Mouse (Mus musculus) liver, postnatal 0 days (tissue): Measurements from ENCODE around the gene Zfp420. TPM values are rescaled to one million over a fixed set of nuclear protein-coding genes. Genes with fewer than 3 reads are reported as not detected.

Experiments
- ATAC-seq: fragments of 200-750 bp; cut with Nextera tagmentation; 2 replicates; pipeline ENCODE4 v1.8.0; 2017; ENCODE audit warnings: mild to moderate bottlenecking, moderate library complexity
- DNase-seq: peaks from one replicate; pipeline ENCODE4 v3.0.0-alpha.2; 2016
- H3K27ac ChIP-seq: fragments of 300-500 bp; sonication (generic); 2 replicates; pipeline ENCODE4 v1.5.1; 2014; ENCODE audit warnings: antibody characterized with exemption, moderate library complexity, mild to moderate bottlenecking, low read depth
- H3K27me3 ChIP-seq: fragments of 300-500 bp; sonication (generic); 2 replicates; pipeline ENCODE4 v1.6.1; 2014; ENCODE audit warnings: low read length, control low read depth, mixed read lengths; ENCODE audit not compliant: insufficient read depth
- H3K36me3 ChIP-seq: fragments of 300-500 bp; sonication (generic); replicated peaks from 2 replicates; pipeline ENCODE4 v1.6.1; 2014; ENCODE audit warnings: mild to moderate bottlenecking, control low read depth, low read length, moderate library complexity, mixed read lengths; ENCODE audit not compliant: insufficient read depth
- H3K4me1 ChIP-seq: fragments of 300-500 bp; sonication (generic); 2 replicates; pipeline ENCODE4 v1.6.1; 2014; ENCODE audit warnings: antibody characterized with exemption, mild to moderate bottlenecking, control low read depth; ENCODE audit not compliant: insufficient read depth
- H3K4me2 ChIP-seq: fragments of 300-500 bp; sonication (generic); 2 replicates; pipeline ENCODE4 v1.6.1; 2014; ENCODE audit warnings: low read depth, mild to moderate bottlenecking, low read length, moderate library complexity, mixed read lengths
- H3K4me3 ChIP-seq: fragments of 300-500 bp; sonication (generic); 2 replicates; pipeline ENCODE4 v1.5.1; 2014; ENCODE audit warnings: low read depth, low read length
- H3K9ac ChIP-seq: fragments of 300-500 bp; sonication (generic); replicated peaks from 2 replicates; pipeline ENCODE4 v1.6.1; 2014; ENCODE audit warnings: mild to moderate bottlenecking, moderate library complexity
- H3K9me3 ChIP-seq: fragments of 300-500 bp; sonication (generic); 2 replicates; pipeline ENCODE4 v1.6.1; 2016; ENCODE audit warnings: mild to moderate bottlenecking, control low read depth, low read length, mixed read lengths
- CTCF ChIP-seq: sonication (generic); IDR thresholded peaks from 2 replicates; pipeline ENCODE4 v1.5.1; 2016; ENCODE audit warnings: antibody characterized with exemption, low read depth
- EP300 ChIP-seq: IDR thresholded peaks from 2 replicates; pipeline ENCODE4 v1.6.1; 2016; ENCODE audit warnings: antibody characterized with exemption, low read depth, mild to moderate bottlenecking
- WGBS: fragments of 180-500 bp; shearing (Covaris S2); extraction: QIAGEN DNeasy Blood & Tissue Kit; methylation state at CpG from one replicate; pipeline ENCODE4 v1.1.7; 2014; ENCODE audit not compliant: insufficient replicate concordance; 5-methylcytosine and 5-hydroxymethylcytosine counted together
- microRNA-seq: library from miRNA; unstranded; fragments of <30 nt; microRNA quantifications from one replicate; pipeline ENCODE4, GENCODE M21; 2016
- polyA plus RNA-seq: library from polyadenylated mRNA; unstranded; fragments of >200 nt; fragmentation: Nextera tagmentation; extraction: Ambion mirVana; gene quantifications from 2 replicates; pipeline ENCODE4 v1.2.1, GENCODE M21; 2015

Gene Zfp420
- polyA plus RNA-seq, 1 experiment from 2014 or later: 0.87 TPM

- DNase-seq: no peak
- H3K36me3 ChIP-seq: no peaks in the 10 kb centered on the region
- no peaks in the 10 kb centered on the region for H3K27me3 ChIP-seq
- H3K27ac ChIP-seq: no peak overlapping the region
- no peak overlapping the region for H3K4me3 ChIP-seq
- H3K9ac ChIP-seq: no peak overlapping the region
- no peaks in the 10 kb centered on the region for H3K4me1 ChIP-seq
- ATAC-seq: no peak
- TF ChIP-seq EP300 (no peak), CTCF (no peak)
- WGBS: 77% methylated on average over 6 of the region's 6 CpGs
- H3K4me2 ChIP-seq: no peak overlapping the region
- no peaks in the 10 kb centered on the region for H3K9me3 ChIP-seq
Observed at GRCm38 (mm10) chr7:29921439-29922093, 61.8 kb downstream of the Zfp420 start.

DNA sequence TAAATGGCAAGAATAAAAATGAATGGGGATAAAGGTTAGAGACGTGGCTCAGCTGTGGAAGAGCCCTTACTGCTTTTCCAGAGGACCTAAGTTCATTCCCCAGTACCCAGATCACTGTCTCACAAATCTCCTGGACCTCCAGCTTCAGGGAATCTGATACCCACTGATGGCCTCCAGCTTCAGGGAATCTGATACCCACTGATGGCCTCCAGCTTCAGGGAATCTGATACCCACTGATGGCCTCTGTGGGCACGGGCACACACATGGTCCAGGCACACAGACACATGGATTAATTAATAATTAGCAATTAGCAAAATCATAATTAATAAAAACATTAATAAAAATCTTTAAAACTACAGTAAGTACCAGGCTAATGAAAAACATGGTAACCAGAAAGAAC lies 63.0 kb downstream of the Zfp420 start:
- no peaks in the 10 kb centered on the region for H3K4me1 ChIP-seq
- DNase-seq (no peak), ATAC-seq (no peak)
- no peaks in the 10 kb centered on the region for H3K9me3 ChIP-seq
- H3K4me2 ChIP-seq: no peak overlapping the region
- TF ChIP-seq CTCF (no peak), EP300 (no peak)
- H3K27me3 ChIP-seq: no peaks in the 10 kb centered on the region
- H3K9ac ChIP-seq: no peak overlapping the region
- no peaks in the 10 kb centered on the region for H3K36me3 ChIP-seq
- no peak overlapping the region for H3K4me3 ChIP-seq
- WGBS: 78% methylated on average over 2 of the region's 2 CpGs
- H3K27ac ChIP-seq: no peak overlapping the region

Small RNAs within 50 kb of the gene (microRNA-seq; reads per million reads assigned to microRNA genes)
- gene Mir7668: not detected

Other genes starting within 250 kb of the Zfp420 start
- not detected in 2 replicates for gene Catsperg2, start 132.9 kb upstream of the Zfp420 start, polyA plus RNA-seq
- gene Zfp84, start 91.4 kb upstream of the Zfp420 start, polyA plus RNA-seq: 2.5 and 3.3 TPM in 2 replicates
- 0.92 and 0.99 TPM in 2 replicates for gene Zfp30, start 76.0 kb upstream of the Zfp420 start, polyA plus RNA-seq
- gene Zfp790, start 43.9 kb upstream of the Zfp420 start, polyA plus RNA-seq: 2.2 and 2.5 TPM in 2 replicates
- gene Zfp940, start 6.3 kb upstream of the Zfp420 start, polyA plus RNA-seq: 0.39 and 0.42 TPM in 2 replicates
- gene Zfp27, start 46.6 kb downstream of the Zfp420 start, polyA plus RNA-seq: 1.5 TPM in 2 replicates
- 0.59 and 0.60 TPM in 2 replicates for gene Zfp383, start 48.2 kb downstream of the Zfp420 start, polyA plus RNA-seq
- gene Zfp74, start 94.1 kb downstream of the Zfp420 start, polyA plus RNA-seq: 1.1 and 1.8 TPM in 2 replicates
- 5.5 and 6.4 TPM in 2 replicates for gene Zfp568, start 124.0 kb downstream of the Zfp420 start, polyA plus RNA-seq
- gene Zfp14, start 191.4 kb downstream of the Zfp420 start, polyA plus RNA-seq: 0.31 and 0.36 TPM in 2 replicates
- 0.54 and 0.68 TPM in 2 replicates for gene Zfp82, start 212.9 kb downstream of the Zfp420 start, polyA plus RNA-seq
- gene Gm26920, start 230.4 kb downstream of the Zfp420 start, polyA plus RNA-seq: not detected in 2 replicates
- 1.2 and 1.7 TPM in 2 replicates for gene Zfp566, start 230.5 kb downstream of the Zfp420 start, polyA plus RNA-seq
- 10.1 and 10.7 TPM in 2 replicates for gene Zfp260, start 234.8 kb downstream of the Zfp420 start, polyA plus RNA-seq